Mouse (Mus musculus): ENCODE results near the gene Ccdc154. TPM values are rescaled to one million over a fixed set of nuclear protein-coding genes. Genes with fewer than 3 reads are reported as not detected.
"Not testable (repeated sequence)": the region's sequence is repeated elsewhere in the genome, so short reads cannot be mapped to it uniquely, and the experiment has no call there.

The Ccdc154 gene
- 0.41 and 0.43 TPM in 2 replicates for polyA plus RNA-seq (2014; fragmentation: Nextera tagmentation; extraction: Ambion mirVana)

GRCm38 (mm10) chr17:25162161-25162560 lies at the start of gene Ccdc154:
Ccdc154 (plus strand) TSS chr17:25162461.
- Histone ChIP-seq H3K27ac (ENCODE audit: low read length) (peak within 1 kb of the TSS; percentile 2; the same call in 1 of the 2 replicates), H3K9me3 (ENCODE audit: control insufficient read depth, low read depth, low read length) (no peaks in the 10 kb centered on the region), H3K9ac (replicated peaks; ENCODE audit: low read depth, low read length) (no peak within 1 kb of the TSS), H3K36me3 (ENCODE audit: control insufficient read depth, insufficient read depth, low read length) (peaks cover 14% of the 10 kb centered on the region), H3K4me2 (replicated peaks; ENCODE audit: low read depth, low read length) (no peak within 1 kb of the TSS), H3K27me3 (ENCODE audit: control insufficient read depth, insufficient read depth, low read length) (no peaks in the 10 kb centered on the region), H3K4me3 (ENCODE audit: low read depth, low read length) (no peak within 1 kb of the TSS), H3K4me1 (ENCODE audit: control insufficient read depth, insufficient read depth, low read length) (peaks cover 6% of the 10 kb centered on the region; the same call in 1 of the 2 replicates)
- WGBS = 100% methylated on average over 1 of the region's 1 CpGs
- ATAC-seq (ENCODE audit: insufficient number of reproducible peaks, insufficient read depth, low FRiP score, low read depth) = no peak

GRCm38 (mm10) chr17:25114908-25115645 lies 47.2 kb upstream of the Ccdc154 start:
- Histone ChIP-seq H3K4me2 (replicated peaks; ENCODE audit: low read depth, low read length) (peak overlapping the region; percentile 99), H3K4me1 (ENCODE audit: control insufficient read depth, insufficient read depth, low read length) (peaks cover 4% of the 10 kb centered on the region; the same call in 1 of the 2 replicates), H3K27ac (ENCODE audit: low read length) (peak overlapping the region; percentile 94), H3K36me3 (ENCODE audit: control insufficient read depth, insufficient read depth, low read length) (peaks cover 19% of the 10 kb centered on the region), H3K4me3 (ENCODE audit: low read depth, low read length) (peak overlapping the region; percentile 67), H3K9me3 (ENCODE audit: control insufficient read depth, low read depth, low read length) (no peaks in the 10 kb centered on the region), H3K9ac (replicated peaks; ENCODE audit: low read depth, low read length) (peak overlapping the region; percentile 47), H3K27me3 (ENCODE audit: control insufficient read depth, insufficient read depth, low read length) (no peaks in the 10 kb centered on the region)
- peak; percentile 68 for ATAC-seq (ENCODE audit: insufficient number of reproducible peaks, insufficient read depth, low FRiP score, low read depth)
- 10% methylated on average over 23 of the region's 23 CpGs for WGBS

DNA sequence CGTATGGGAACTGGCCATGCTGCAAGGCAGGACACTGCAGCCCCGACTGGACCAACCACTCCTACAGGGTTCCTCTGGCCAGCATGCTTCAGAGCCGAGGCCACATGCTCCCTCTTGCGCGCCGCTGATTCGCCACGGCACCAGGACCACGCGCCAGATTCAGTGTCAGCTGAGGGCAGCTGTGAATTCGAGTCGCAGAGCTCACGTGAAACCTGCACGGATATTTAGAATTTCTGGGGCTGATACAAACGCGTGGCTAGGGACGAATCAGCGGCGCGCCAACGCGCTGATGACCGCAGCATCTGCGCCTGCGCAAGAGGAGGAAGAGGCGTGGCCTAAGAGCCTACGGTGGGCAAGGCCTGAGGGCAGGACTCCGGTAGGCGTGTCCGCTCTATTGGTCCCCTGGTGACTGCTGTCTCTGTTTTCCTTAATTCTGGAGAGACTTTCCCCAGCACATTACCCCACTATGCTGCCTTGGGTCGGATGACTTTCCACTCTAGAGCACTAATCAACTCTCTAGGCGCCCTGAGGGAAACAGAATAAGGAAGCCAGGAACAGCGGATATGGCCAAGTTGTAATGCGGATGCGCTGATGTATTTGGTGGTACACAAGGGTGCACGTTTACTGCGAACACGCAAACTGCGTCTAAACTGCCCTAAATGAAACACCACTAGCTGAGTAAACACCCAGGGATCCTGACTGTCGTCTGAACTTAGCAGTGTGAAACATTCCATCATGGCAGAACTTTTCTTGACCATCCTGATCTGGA lies 46.4 kb upstream of the Ccdc154 start, which contains the start of gene Telo2:
Telo2 (minus strand) TSS at position 304 of the 769 bp plus-strand sequence.
- Histone ChIP-seq H3K27ac (ENCODE audit: low read length) (peak within 1 kb of the TSS; percentile 94), H3K4me1 (ENCODE audit: control insufficient read depth, insufficient read depth, low read length) (peaks cover 4% of the 10 kb centered on the region; the same call in 1 of the 2 replicates), H3K27me3 (ENCODE audit: control insufficient read depth, insufficient read depth, low read length) (no peaks in the 10 kb centered on the region), H3K36me3 (ENCODE audit: control insufficient read depth, insufficient read depth, low read length) (peaks cover 13% of the 10 kb centered on the region), H3K9ac (replicated peaks; ENCODE audit: low read depth, low read length) (peak within 1 kb of the TSS; percentile 47), H3K9me3 (ENCODE audit: control insufficient read depth, low read depth, low read length) (no peaks in the 10 kb centered on the region), H3K4me3 (ENCODE audit: low read depth, low read length) (peak within 1 kb of the TSS; percentile 67), H3K4me2 (replicated peaks; ENCODE audit: low read depth, low read length) (peak within 1 kb of the TSS; percentile 99)
- ATAC-seq (ENCODE audit: insufficient number of reproducible peaks, insufficient read depth, low FRiP score, low read depth) = peak; percentile 92
- 4% methylated on average over 40 of the region's 40 CpGs for WGBS

DNA sequence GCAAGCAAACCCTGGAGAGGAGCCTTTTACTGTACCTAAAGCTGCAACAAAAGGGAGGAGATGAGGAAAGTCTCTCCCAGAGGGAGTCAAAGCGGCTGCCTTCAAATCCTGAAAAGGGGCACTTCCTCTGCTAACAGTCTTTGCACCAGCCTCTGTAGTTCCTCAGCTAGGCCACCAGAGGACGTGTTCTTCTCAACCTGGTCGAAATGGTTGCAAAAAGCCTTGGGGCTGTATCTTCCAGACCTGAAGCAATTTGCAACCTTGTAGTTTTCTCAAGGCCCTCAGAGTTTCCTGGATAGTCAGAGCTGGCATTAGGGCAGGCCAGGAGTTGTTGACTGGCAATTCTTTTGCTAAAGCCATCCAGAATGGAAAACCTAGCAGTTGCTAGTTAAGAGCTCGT lies 45.0 kb upstream of the Ccdc154 start:
- H3K9me3 ChIP-seq (ENCODE audit: control insufficient read depth, low read depth, low read length) = no peaks in the 10 kb centered on the region
- H3K4me3 ChIP-seq (ENCODE audit: low read depth, low read length) = no peak overlapping the region
- peaks cover 4% of the 10 kb centered on the region; the same call in 1 of the 2 replicates for H3K4me1 ChIP-seq (ENCODE audit: control insufficient read depth, insufficient read depth, low read length)
- H3K27ac ChIP-seq (ENCODE audit: low read length) = no peak overlapping the region
- H3K27me3 ChIP-seq (ENCODE audit: control insufficient read depth, insufficient read depth, low read length) = no peaks in the 10 kb centered on the region
- H3K4me2 ChIP-seq (replicated peaks; ENCODE audit: low read depth, low read length) = no peak overlapping the region
- H3K36me3 ChIP-seq (ENCODE audit: control insufficient read depth, insufficient read depth, low read length) = 0 out of 2 replicates have a peak, but pooled peaks cover 6% of the 10 kb centered on the region
- WGBS = 31% methylated on average over 4 of the region's 4 CpGs
- ATAC-seq (ENCODE audit: insufficient number of reproducible peaks, insufficient read depth, low FRiP score, low read depth) = no peak
- H3K9ac ChIP-seq (replicated peaks; ENCODE audit: low read depth, low read length) = no peak overlapping the region

- Histone ChIP-seq H3K27me3 (ENCODE audit: control insufficient read depth, insufficient read depth, low read length) (no peaks in the 10 kb centered on the region), H3K9ac (replicated peaks; ENCODE audit: low read depth, low read length) (no peak within 1 kb of the TSS), H3K27ac (ENCODE audit: low read length) (no peak within 1 kb of the TSS), H3K36me3 (ENCODE audit: control insufficient read depth, insufficient read depth, low read length) (no peaks in the 10 kb centered on the region), H3K4me2 (replicated peaks; ENCODE audit: low read depth, low read length) (no peak within 1 kb of the TSS), H3K4me1 (ENCODE audit: control insufficient read depth, insufficient read depth, low read length) (no peaks in the 10 kb centered on the region), H3K4me3 (ENCODE audit: low read depth, low read length) (no peak within 1 kb of the TSS), H3K9me3 (ENCODE audit: control insufficient read depth, low read depth, low read length) (no peaks in the 10 kb centered on the region)
- ATAC-seq (ENCODE audit: insufficient number of reproducible peaks, insufficient read depth, low FRiP score, low read depth) = no peak
- 41% methylated on average over 3 of the region's 3 CpGs for WGBS
Measured at GRCm38 (mm10) chr17:25120406-25120805, 41.9 kb upstream of the Ccdc154 start, which contains the start of gene Ptx4. Ptx4 (plus strand) TSS chr17:25120760.

DNA sequence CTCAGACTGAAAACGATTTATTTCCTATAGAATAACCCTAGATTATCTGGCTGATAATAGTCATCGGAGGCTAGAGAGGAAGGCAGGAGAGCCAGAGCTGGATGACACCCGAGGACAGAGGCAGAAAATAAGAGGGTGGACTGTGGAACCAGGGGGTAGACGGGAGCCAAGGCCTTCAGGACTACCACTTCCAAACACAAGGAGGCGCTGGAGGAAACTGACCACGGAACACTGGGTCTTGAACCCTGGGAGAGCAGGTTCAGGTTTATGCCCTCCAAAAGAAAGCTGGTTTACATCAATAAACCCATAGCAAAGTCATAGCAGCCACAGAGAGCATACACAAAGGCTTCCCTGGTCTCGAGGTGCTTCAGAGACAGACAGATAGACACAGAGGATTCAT lies 38.3 kb upstream of the Ccdc154 start:
- no peaks in the 10 kb centered on the region for H3K36me3 ChIP-seq (ENCODE audit: control insufficient read depth, insufficient read depth, low read length)
- ATAC-seq (ENCODE audit: insufficient number of reproducible peaks, insufficient read depth, low FRiP score, low read depth) = no peak
- no peak overlapping the region for H3K4me2 ChIP-seq (replicated peaks; ENCODE audit: low read depth, low read length)
- H3K9me3 ChIP-seq (ENCODE audit: control insufficient read depth, low read depth, low read length) = no peaks in the 10 kb centered on the region
- H3K4me1 ChIP-seq (ENCODE audit: control insufficient read depth, insufficient read depth, low read length) = no peaks in the 10 kb centered on the region
- no peak overlapping the region for H3K4me3 ChIP-seq (ENCODE audit: low read depth, low read length)
- H3K9ac ChIP-seq (replicated peaks; ENCODE audit: low read depth, low read length) = no peak overlapping the region
- 23% methylated on average over 7 of the region's 7 CpGs for WGBS
- H3K27me3 ChIP-seq (ENCODE audit: control insufficient read depth, insufficient read depth, low read length) = no peaks in the 10 kb centered on the region
- H3K27ac ChIP-seq (ENCODE audit: low read length) = no peak overlapping the region

- H3K4me3 ChIP-seq (ENCODE audit: low read depth, low read length); H3K9me3 ChIP-seq (ENCODE audit: control insufficient read depth, low read depth, low read length); ATAC-seq (ENCODE audit: insufficient number of reproducible peaks, insufficient read depth, low FRiP score, low read depth); H3K4me1 ChIP-seq (ENCODE audit: control insufficient read depth, insufficient read depth, low read length); H3K4me2 ChIP-seq (replicated peaks; ENCODE audit: low read depth, low read length); H3K27ac ChIP-seq (ENCODE audit: low read length); H3K27me3 ChIP-seq (ENCODE audit: control insufficient read depth, insufficient read depth, low read length); H3K9ac ChIP-seq (replicated peaks; ENCODE audit: low read depth, low read length); H3K36me3 ChIP-seq (ENCODE audit: control insufficient read depth, insufficient read depth, low read length): not testable (repeated sequence)
- 75% methylated on average over 3 of the region's 3 CpGs for WGBS
Measured at GRCm38 (mm10) chr17:25125442-25126060, 36.7 kb upstream of the Ccdc154 start.

- no peaks in the 10 kb centered on the region for H3K9me3 ChIP-seq (ENCODE audit: control insufficient read depth, low read depth, low read length)
- H3K4me2 ChIP-seq (replicated peaks; ENCODE audit: low read depth, low read length) = no peak overlapping the region
- WGBS = 44% methylated on average over 8 of the region's 8 CpGs
- no peaks in the 10 kb centered on the region for H3K27me3 ChIP-seq (ENCODE audit: control insufficient read depth, insufficient read depth, low read length)
- no peaks in the 10 kb centered on the region for H3K4me1 ChIP-seq (ENCODE audit: control insufficient read depth, insufficient read depth, low read length)
- ATAC-seq (ENCODE audit: insufficient number of reproducible peaks, insufficient read depth, low FRiP score, low read depth) = 0 out of 2 replicates have a peak, but pooled peaks have one; percentile 18
- no peaks in the 10 kb centered on the region for H3K36me3 ChIP-seq (ENCODE audit: control insufficient read depth, insufficient read depth, low read length)
- H3K27ac ChIP-seq (ENCODE audit: low read length) = no peak overlapping the region
- H3K9ac ChIP-seq (replicated peaks; ENCODE audit: low read depth, low read length) = no peak overlapping the region
- H3K4me3 ChIP-seq (ENCODE audit: low read depth, low read length) = no peak overlapping the region
Measured at GRCm38 (mm10) chr17:25127079-25127478, 35.2 kb upstream of the Ccdc154 start.

All from stomach, embryonic 14.5 days (tissue).